Mouse (Mus musculus) splenic B cell, adult 2 months (primary cell): Measurements from ENCODE around the gene Fbxl5.

Experiments
- DNase-seq: peaks from one replicate; pipeline ENCODE4 v3.0.0-alpha.2; 2011; ENCODE audit warnings: low read depth, low spot score
- H3K27me3 ChIP-seq: 2 replicates; pipeline ENCODE4 v1.6.1; 2012; ENCODE audit warnings: mild to moderate bottlenecking, low read length, moderate library complexity, mixed read lengths; ENCODE audit not compliant: control insufficient read depth, poor library complexity, insufficient read depth, severe bottlenecking
- H3K36me3 ChIP-seq: 2 replicates; pipeline ENCODE4 v1.6.1; 2012; ENCODE audit warnings: mild to moderate bottlenecking, low read length, moderate library complexity, mixed read lengths; ENCODE audit not compliant: control insufficient read depth, poor library complexity, insufficient read depth, severe bottlenecking

Gene Fbxl5

GRCm38 (mm10) chr5:43722452-43722783, 99.0 kb downstream of the Fbxl5 start:
- no peak for DNase-seq
- Histone ChIP-seq H3K27me3 (no peaks in the 10 kb centered on the region), H3K36me3 (no peaks in the 10 kb centered on the region)

GRCm38 (mm10) chr5:43721538-43722451, 99.6 kb downstream of the Fbxl5 start:
- H3K27me3 ChIP-seq = no peaks in the 10 kb centered on the region
- DNase-seq = no peak
- H3K36me3 ChIP-seq = no peaks in the 10 kb centered on the region

GRCm38 (mm10) chr5:43699240-43699639, 122.2 kb downstream of the Fbxl5 start:
- H3K36me3 ChIP-seq = no peaks in the 10 kb centered on the region
- no peaks in the 10 kb centered on the region for H3K27me3 ChIP-seq
- no peak for DNase-seq

- Histone ChIP-seq H3K36me3 (no peaks in the 10 kb centered on the region), H3K27me3 (no peaks in the 10 kb centered on the region)
- no peak for DNase-seq
Observed at GRCm38 (mm10) chr5:43697133-43697532, 124.3 kb downstream of the Fbxl5 start.
